Mouse (Mus musculus): ENCODE results near the gene Ltbp2. TPM values are rescaled to one million over a fixed set of nuclear protein-coding genes. Genes with fewer than 3 reads are reported as not detected.

Gene Ltbp2
- polyA plus RNA-seq, 2 experiments, result 5.2 to 12.3 TPM

GRCm38 (mm10) chr12:84794647-84795046, 81.7 kb downstream of the Ltbp2 start:
- H3K9ac ChIP-seq (ENCODE audit: low read depth, low read length, severe bottlenecking), result no peak overlapping the region
- H3K9me3 ChIP-seq (ENCODE audit: control insufficient read depth, low read length), result no peaks in the 10 kb centered on the region
- TF ChIP-seq POLR2A (IDR thresholded peaks at IDR 0.05; ENCODE audit: borderline replicate concordance, extremely low read depth, insufficient read depth, insufficient read length), result no peak
- no peaks in the 10 kb centered on the region for H3K27me3 ChIP-seq (ENCODE audit: control insufficient read depth, insufficient read depth, low read length)
- H3K4me2 ChIP-seq (replicated peaks; ENCODE audit: low read depth, low read length, severe bottlenecking), result no peak overlapping the region
- no peak for ATAC-seq (ENCODE audit: low FRiP score, low read depth)
- DNase-seq (ENCODE audit: low spot score), result no peak
- H3K36me3 ChIP-seq (ENCODE audit: control insufficient read depth, insufficient read depth, low read length), result no peaks in the 10 kb centered on the region
- no peak overlapping the region for H3K4me3 ChIP-seq (replicated peaks; ENCODE audit: low read length)
- H3K4me1 ChIP-seq (ENCODE audit: control insufficient read depth, insufficient read depth, low read length), result no peaks in the 10 kb centered on the region
- no peak overlapping the region for H3K27ac ChIP-seq (replicated peaks; ENCODE audit: low read depth, low read length)
- WGBS, result 95% methylated on average over 8 of the region's 8 CpGs

DNA sequence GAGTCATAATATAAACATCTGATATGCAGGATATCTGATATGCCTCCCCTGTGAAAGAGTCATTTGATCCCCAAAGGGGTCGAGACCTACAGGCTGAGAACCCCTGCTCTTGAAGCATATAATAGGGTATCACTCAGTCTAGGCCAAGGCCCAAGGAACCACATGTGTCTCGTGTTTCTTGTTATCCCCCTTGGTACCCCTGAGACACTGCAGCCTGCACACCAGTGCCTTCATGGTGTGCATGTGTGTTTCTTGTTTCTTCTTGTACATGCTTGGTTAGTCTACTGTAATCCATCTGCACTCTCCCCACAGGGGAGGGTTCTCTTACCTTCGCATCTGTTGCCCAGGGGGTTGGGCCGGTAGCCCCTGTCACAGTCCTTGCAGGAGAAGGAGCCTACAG, 83.7 kb downstream of the Ltbp2 start:
- Histone ChIP-seq H3K27me3 (ENCODE audit: control insufficient read depth, insufficient read depth, low read length) (no peaks in the 10 kb centered on the region), H3K9ac (ENCODE audit: low read depth, low read length, severe bottlenecking) (no peak overlapping the region), H3K36me3 (ENCODE audit: control insufficient read depth, insufficient read depth, low read length) (no peaks in the 10 kb centered on the region), H3K4me3 (replicated peaks; ENCODE audit: low read length) (no peak overlapping the region), H3K9me3 (ENCODE audit: control insufficient read depth, low read length) (no peaks in the 10 kb centered on the region), H3K27ac (replicated peaks; ENCODE audit: low read depth, low read length) (no peak overlapping the region), H3K4me2 (replicated peaks; ENCODE audit: low read depth, low read length, severe bottlenecking) (no peak overlapping the region), H3K4me1 (ENCODE audit: control insufficient read depth, insufficient read depth, low read length) (no peaks in the 10 kb centered on the region)
- WGBS, result 73% methylated on average over 4 of the region's 4 CpGs
- TF ChIP-seq POLR2A (IDR thresholded peaks at IDR 0.05; ENCODE audit: borderline replicate concordance, extremely low read depth, insufficient read depth, insufficient read length), result no peak
- DNase-seq (ENCODE audit: low spot score) (no peak), ATAC-seq (ENCODE audit: low FRiP score, low read depth) (no peak)

DNA sequence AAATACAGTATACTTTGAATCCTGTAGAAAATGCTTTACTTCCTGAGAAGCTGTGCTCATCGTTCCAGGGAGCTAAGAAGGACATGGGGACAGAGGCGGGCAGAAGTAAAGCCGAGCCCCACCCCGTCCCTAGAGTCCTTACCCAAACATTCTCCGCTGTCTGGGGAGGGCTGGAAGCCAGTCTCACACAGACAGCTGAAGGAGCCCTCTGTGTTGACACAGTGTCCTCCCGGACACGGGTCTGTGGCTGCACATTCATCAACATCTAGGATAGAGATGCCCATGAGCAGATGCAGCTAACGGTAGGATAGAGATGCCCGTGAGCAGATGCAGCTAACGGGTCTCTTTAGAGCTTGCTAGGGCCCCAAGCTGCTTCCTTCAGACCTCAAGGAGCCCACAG, 85.5 kb downstream of the Ltbp2 start:
- WGBS, result 65% methylated on average over 10 of the region's 10 CpGs
- DNase-seq (ENCODE audit: low spot score) (no peak), ATAC-seq (ENCODE audit: low FRiP score, low read depth) (no peak)
- Histone ChIP-seq H3K4me1 (ENCODE audit: control insufficient read depth, insufficient read depth, low read length) (no peaks in the 10 kb centered on the region), H3K4me2 (replicated peaks; ENCODE audit: low read depth, low read length, severe bottlenecking) (no peak overlapping the region), H3K4me3 (replicated peaks; ENCODE audit: low read length) (no peak overlapping the region), H3K27me3 (ENCODE audit: control insufficient read depth, insufficient read depth, low read length) (no peaks in the 10 kb centered on the region), H3K9ac (ENCODE audit: low read depth, low read length, severe bottlenecking) (no peak overlapping the region), H3K27ac (replicated peaks; ENCODE audit: low read depth, low read length) (no peak overlapping the region), H3K36me3 (ENCODE audit: control insufficient read depth, insufficient read depth, low read length) (no peaks in the 10 kb centered on the region), H3K9me3 (ENCODE audit: control insufficient read depth, low read length) (no peaks in the 10 kb centered on the region)
- no peak for TF ChIP-seq POLR2A (IDR thresholded peaks at IDR 0.05; ENCODE audit: borderline replicate concordance, extremely low read depth, insufficient read depth, insufficient read length)

GRCm38 (mm10) chr12:84786091-84786490, 90.2 kb downstream of the Ltbp2 start:
- H3K4me2 ChIP-seq (replicated peaks; ENCODE audit: low read depth, low read length, severe bottlenecking), result no peak overlapping the region
- ATAC-seq (ENCODE audit: low FRiP score, low read depth), result no peak

DNA sequence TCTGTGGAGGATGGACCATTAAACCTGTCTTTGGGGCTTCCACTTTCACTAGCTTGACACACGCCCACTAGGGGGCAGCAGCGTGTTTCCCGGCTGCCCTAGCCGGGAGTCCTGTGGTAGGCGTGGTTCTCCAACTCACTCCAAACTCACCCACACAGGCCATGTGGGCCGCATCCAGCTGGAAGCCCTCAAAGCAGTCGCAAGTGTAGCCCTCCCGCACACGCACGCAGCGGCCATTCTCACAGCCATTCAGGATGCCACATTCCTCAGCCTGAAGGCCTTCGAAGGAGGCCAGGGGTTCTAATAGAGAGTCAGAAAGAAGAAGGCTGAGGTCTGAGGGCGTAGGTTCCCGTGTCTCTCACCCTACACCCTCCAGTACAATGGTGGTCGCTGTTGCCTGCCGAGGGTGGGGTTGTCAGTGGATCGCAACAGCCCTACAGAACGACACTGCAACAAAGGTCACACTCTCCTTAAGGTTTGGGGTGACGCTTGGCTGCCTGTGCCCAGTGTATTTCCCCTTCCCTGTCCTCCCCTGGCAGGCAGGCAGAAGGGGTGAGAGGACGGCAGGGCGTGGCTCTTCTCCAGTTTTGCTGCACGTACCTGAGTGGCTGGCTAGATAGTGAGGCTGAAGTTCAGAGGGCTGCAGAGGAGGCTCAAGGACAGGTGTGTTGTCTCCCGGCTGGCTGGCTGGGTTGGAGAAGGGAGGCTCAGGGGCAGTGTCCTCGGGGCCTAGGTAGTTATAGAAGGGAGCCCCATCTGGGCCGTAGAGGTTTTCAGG, 91.5 kb downstream of the Ltbp2 start:
- H3K27me3 ChIP-seq (ENCODE audit: control insufficient read depth, insufficient read depth, low read length), result no peaks in the 10 kb centered on the region
- peak; percentile 94 for DNase-seq (ENCODE audit: low spot score)
- peaks cover 5% of the 10 kb centered on the region for H3K4me1 ChIP-seq (ENCODE audit: control insufficient read depth, insufficient read depth, low read length)
- no peak for TF ChIP-seq POLR2A (IDR thresholded peaks at IDR 0.05; ENCODE audit: borderline replicate concordance, extremely low read depth, insufficient read depth, insufficient read length)
- no peaks in the 10 kb centered on the region for H3K36me3 ChIP-seq (ENCODE audit: control insufficient read depth, insufficient read depth, low read length)
- no peak overlapping the region for H3K9ac ChIP-seq (ENCODE audit: low read depth, low read length, severe bottlenecking)
- WGBS, result 29% methylated on average over 25 of the region's 25 CpGs
- H3K27ac ChIP-seq (replicated peaks; ENCODE audit: low read depth, low read length), result no peak overlapping the region
- no peaks in the 10 kb centered on the region for H3K9me3 ChIP-seq (ENCODE audit: control insufficient read depth, low read length)
- peak overlapping the region; percentile 36; the same call in 1 of the 2 replicates for H3K4me2 ChIP-seq (replicated peaks; ENCODE audit: low read depth, low read length, severe bottlenecking)
- ATAC-seq (ENCODE audit: low FRiP score, low read depth), result peak; percentile 91
- no peak overlapping the region; the same call in 1 of the 2 replicates for H3K4me3 ChIP-seq (replicated peaks; ENCODE audit: low read length)

More at GRCm38 (mm10) chr12:84786091-84786490, 90.2 kb downstream of the Ltbp2 start:
- 63% methylated on average over 5 of the region's 5 CpGs for WGBS
- no peaks in the 10 kb centered on the region for H3K27me3 ChIP-seq (ENCODE audit: control insufficient read depth, insufficient read depth, low read length)
- no peak overlapping the region for H3K4me3 ChIP-seq (replicated peaks; ENCODE audit: low read length)
- no peak for TF ChIP-seq POLR2A (IDR thresholded peaks at IDR 0.05; ENCODE audit: borderline replicate concordance, extremely low read depth, insufficient read depth, insufficient read length)
- H3K27ac ChIP-seq (replicated peaks; ENCODE audit: low read depth, low read length), result no peak overlapping the region
- peaks cover 5% of the 10 kb centered on the region for H3K4me1 ChIP-seq (ENCODE audit: control insufficient read depth, insufficient read depth, low read length)
- no peaks in the 10 kb centered on the region for H3K9me3 ChIP-seq (ENCODE audit: control insufficient read depth, low read length)
- no peak overlapping the region for H3K9ac ChIP-seq (ENCODE audit: low read depth, low read length, severe bottlenecking)
- DNase-seq (ENCODE audit: low spot score), result no peak
- no peaks in the 10 kb centered on the region for H3K36me3 ChIP-seq (ENCODE audit: control insufficient read depth, insufficient read depth, low read length)
